Mouse (Mus musculus) MEL (cell line): ENCODE measurements around the gene Aff3. TPM values are rescaled to one million over a fixed set of nuclear protein-coding genes. Genes with fewer than 3 reads are reported as not detected.
A peak's percentile ranks its signal among the peaks of the same experiment; 100 is the strongest.

Source experiments
- DNase-seq: peaks from one replicate; pipeline ENCODE4 v3.0.0; 2011; ENCODE audit warnings: low read depth, low spot score
- H3K27ac ChIP-seq: 2 replicates; pipeline ENCODE4 v1.5.1; 2012; ENCODE audit warnings: low read depth, mild to moderate bottlenecking, control low read depth, low read length, moderate library complexity; ENCODE audit not compliant: control insufficient read depth
- H3K27me3 ChIP-seq, 2 experiments: fragments of 150-350 bp in 1 of 2; sonication (generic) in 1 of 2; 2 replicates each; pipeline ENCODE4 v1.6.1; 2012; ENCODE audit warnings: low read length in 2 of 2, mild to moderate bottlenecking in 2 of 2, improper control_type of control experiment in 1 of 2, moderate library complexity in 1 of 2; ENCODE audit not compliant: insufficient read depth in 2 of 2, control insufficient read depth in 1 of 2
- H3K36me3 ChIP-seq, 2 experiments: 2 replicates each; pipeline ENCODE4 v1.6.1; 2012 to 2014; ENCODE audit warnings: low read length in 2 of 2, improper control_type of control experiment in 1 of 2, inconsistent platforms in 1 of 2, mild to moderate bottlenecking in 1 of 2; ENCODE audit not compliant: insufficient read depth in 2 of 2, control insufficient read depth in 1 of 2
- H3K4me1 ChIP-seq, 2 experiments: fragments of 150-350 bp in 1 of 2; sonication (generic) in 1 of 2; 2 replicates each; pipeline ENCODE4 v1.6.1; 2012; ENCODE audit warnings: low read length in 2 of 2, improper control_type of control experiment in 1 of 2, mild to moderate bottlenecking in 1 of 2; ENCODE audit not compliant: insufficient read depth in 2 of 2, control insufficient read depth in 1 of 2
- H3K4me3 ChIP-seq, 2 experiments: fragments of 150-350 bp in 1 of 2; sonication (generic) in 1 of 2; 2 replicates each; pipeline ENCODE4 v1.5.1; 2012; ENCODE audit warnings: low read depth in 2 of 2, low read length in 2 of 2, mild to moderate bottlenecking in 2 of 2, moderate library complexity in 2 of 2, control low read depth in 1 of 2, improper control_type of control experiment in 1 of 2; ENCODE audit not compliant: control insufficient read depth in 1 of 2, insufficient read depth in 1 of 2
- H3K79me2 ChIP-seq: 2 replicates; pipeline ENCODE4 v1.6.1; 2012; ENCODE audit warnings: mild to moderate bottlenecking, low read length, moderate library complexity; ENCODE audit not compliant: control insufficient read depth, poor library complexity, insufficient read depth
- H3K9ac ChIP-seq: 2 replicates; pipeline ENCODE4 v1.6.1; 2012; ENCODE audit warnings: low read depth, mild to moderate bottlenecking, control low read depth, low read length, moderate library complexity; ENCODE audit not compliant: control insufficient read depth, poor library complexity, severe bottlenecking
- H3K9me3 ChIP-seq: fragments of 150-350 bp; sonication (generic); replicated peaks from 2 replicates; pipeline ENCODE4 v1.6.1; 2012; ENCODE audit warnings: mild to moderate bottlenecking, low read length, improper control_type of control experiment, moderate library complexity; ENCODE audit not compliant: insufficient read depth
- BHLHE40 ChIP-seq: IDR thresholded peaks from 2 replicates; pipeline ENCODE4 v1.6.1; 2012; ENCODE audit warnings: low read depth, mild to moderate bottlenecking, inconsistent platforms, low read length, improper control_type of control experiment, borderline replicate concordance
- CTCF ChIP-seq, 3 experiments: IDR thresholded peaks in 2 of 3; conservative IDR thresholded peaks in 1 of 3; 2 replicates each; pipeline ENCODE4 v1.5.1; 2011 to 2012; ENCODE audit warnings: low read length in 3 of 3, low read depth in 2 of 3, mild to moderate bottlenecking in 2 of 3, improper control_type of control experiment in 1 of 3, inconsistent platforms in 1 of 3, mixed read lengths in 1 of 3, moderate library complexity in 1 of 3; ENCODE audit not compliant: control insufficient read depth in 1 of 3, insufficient read depth in 1 of 3, poor library complexity in 1 of 3, severe bottlenecking in 1 of 3
- ELF1 ChIP-seq: IDR thresholded peaks from 2 replicates; pipeline ENCODE4 v1.6.1; 2014; ENCODE audit warnings: low read depth, mild to moderate bottlenecking, inconsistent platforms, low read length, improper control_type of control experiment, moderate library complexity
- EP300 ChIP-seq, 2 experiments: IDR thresholded peaks; 2 replicates each; pipeline ENCODE4 v1.6.1; 2011; ENCODE audit warnings: improper control_type of control experiment in 2 of 2, low read length in 2 of 2, low read depth in 1 of 2, mild to moderate bottlenecking in 1 of 2
- GABPA ChIP-seq: IDR thresholded peaks from 2 replicates; pipeline ENCODE4 v1.6.1; 2012; ENCODE audit warnings: low read depth, mild to moderate bottlenecking, inconsistent platforms, low read length, improper control_type of control experiment, moderate library complexity
- GATA1 ChIP-seq: IDR thresholded peaks from 2 replicates; pipeline ENCODE4 v1.6.1; 2011; ENCODE audit warnings: low read depth, low read length, improper control_type of control experiment
- MAX ChIP-seq: IDR thresholded peaks from 2 replicates; pipeline ENCODE4 v1.6.1; 2011; ENCODE audit warnings: low read length, improper control_type of control experiment
- MAZ ChIP-seq: IDR thresholded peaks from 2 replicates; pipeline ENCODE4 v1.6.1; 2012; ENCODE audit warnings: low read depth, mild to moderate bottlenecking, inconsistent platforms, low read length, improper control_type of control experiment
- MXI1 ChIP-seq: IDR thresholded peaks from 2 replicates; pipeline ENCODE4 v1.6.1; 2011; ENCODE audit warnings: mild to moderate bottlenecking, low read depth, low read length, improper control_type of control experiment
- MYB ChIP-seq: IDR thresholded peaks from 2 replicates; pipeline ENCODE4 v1.6.1; 2011; ENCODE audit warnings: mild to moderate bottlenecking, low read depth, low read length, improper control_type of control experiment
- NRF1 ChIP-seq: IDR thresholded peaks from 2 replicates; pipeline ENCODE4 v1.6.1; 2014; ENCODE audit warnings: low read depth, mild to moderate bottlenecking, inconsistent platforms, low read length, improper control_type of control experiment, moderate library complexity; ENCODE audit not compliant: poor library complexity, insufficient read depth, severe bottlenecking
- POLR2AphosphoS2 ChIP-seq: IDR thresholded peaks from 2 replicates; pipeline ENCODE4 v1.6.1; 2011; ENCODE audit warnings: low read length, improper control_type of control experiment
- SIN3A ChIP-seq: IDR thresholded peaks from 2 replicates; pipeline ENCODE4 v1.6.1; 2012; ENCODE audit warnings: low read length, improper control_type of control experiment, inconsistent platforms
- SMC3 ChIP-seq: IDR thresholded peaks from 2 replicates; pipeline ENCODE4 v1.6.1; 2011; ENCODE audit warnings: low read depth, low read length, improper control_type of control experiment
- TAL1 ChIP-seq: IDR thresholded peaks from 2 replicates; pipeline ENCODE4 v1.6.1; 2012; ENCODE audit warnings: mild to moderate bottlenecking, inconsistent platforms, low read length, moderate library complexity, mixed read lengths
- TBP ChIP-seq: IDR thresholded peaks from 2 replicates; pipeline ENCODE4 v1.8.0; 2011; ENCODE audit warnings: low read depth, low read length, improper control_type of control experiment
- USF1 ChIP-seq: IDR thresholded peaks from 2 replicates; pipeline ENCODE4 v1.6.1; 2014; ENCODE audit warnings: low read depth, mild to moderate bottlenecking, inconsistent platforms, low read length, improper control_type of control experiment, moderate library complexity
- ZC3H11A ChIP-seq: IDR thresholded peaks from 2 replicates; pipeline ENCODE4 v1.6.1; 2012; ENCODE audit warnings: low read depth, mild to moderate bottlenecking, inconsistent platforms, low read length, improper control_type of control experiment
- ZKSCAN1 ChIP-seq: IDR thresholded peaks from 2 replicates; pipeline ENCODE4 v1.6.1; 2012; ENCODE audit warnings: low read depth, mild to moderate bottlenecking, inconsistent platforms, low read length, improper control_type of control experiment, moderate library complexity
- ZMIZ1 ChIP-seq: IDR thresholded peaks from 2 replicates; pipeline ENCODE4 v1.6.1; 2012; ENCODE audit warnings: low read depth, mild to moderate bottlenecking, inconsistent platforms, low read length, improper control_type of control experiment, moderate library complexity
- ZNF384 ChIP-seq: IDR thresholded peaks from 2 replicates; pipeline ENCODE4 v1.6.1; 2012; ENCODE audit warnings: low read depth, mild to moderate bottlenecking, inconsistent platforms, low read length, improper control_type of control experiment
- polyA plus RNA-seq, 2 experiments: library from polyadenylated mRNA; stranded (reverse) in 1 of 2; unstranded in 1 of 2; fragments of >175 nt in 1 of 2; fragments of >200 nt in 1 of 2; gene quantifications; 2 replicates each; pipeline versions ENCODE4 v1.2.1 to v1.2.4; 2012; ENCODE audit warnings: low replicate concordance in 2 of 2, low read depth in 1 of 2; ENCODE audit not compliant: insufficient read length in 2 of 2, insufficient read depth in 1 of 2, missing spikeins in 1 of 2
- total RNA-seq: library from RNA; depleted of rRNA; stranded (reverse); fragments of 300-350 nt; gene quantifications from 2 replicates; pipeline ENCODE4 v1.2.3, GENCODE M21; 2012

The Aff3 gene
- total and polyA plus RNA-seq, 3 experiments: 18.5 to 41.1 (median 25.4) TPM

DNA sequence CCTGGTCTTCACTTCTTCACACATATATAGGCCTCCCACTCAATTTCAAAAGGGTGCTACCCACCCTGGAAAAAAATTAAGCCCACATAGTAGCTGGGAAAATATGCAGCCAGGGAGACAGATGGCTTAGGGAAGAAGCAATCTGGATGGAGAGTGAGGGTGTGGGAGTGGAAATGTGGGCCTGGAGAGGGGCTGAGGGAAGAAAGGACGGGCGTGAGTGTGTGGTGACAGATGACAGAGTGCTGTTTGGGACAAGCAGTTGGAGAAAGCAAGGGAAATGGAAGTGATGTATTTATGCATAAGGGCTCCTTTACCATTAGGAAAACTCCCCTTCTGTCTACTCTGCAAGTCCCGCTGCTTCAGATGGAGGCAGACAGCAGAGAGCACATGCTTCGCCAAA, 226.3 kb downstream of the Aff3 start:
- TF ChIP-seq TAL1 (no peak), GATA1 (no peak), MYB (no peak), ZNF384 (no peak), USF1 (no peak), ELF1 (no peak), MXI1 (no peak), CTCF (IDR thresholded peaks at IDR 0.05 in 2 of 3, conservative IDR thresholded peaks at IDR 0.05 in 1 of 3; ENCODE audit: control insufficient read depth in 1 of 3, insufficient read depth in 1 of 3, low read depth in 2 of 3, low read length in 3 of 3, poor library complexity in 1 of 3, severe bottlenecking in 1 of 3) (no peak), NRF1 (no peak), ZC3H11A (no peak), SIN3A (no peak), ZMIZ1 (no peak), TBP (no peak), MAZ (no peak), ZKSCAN1 (no peak), GABPA (no peak), BHLHE40 (no peak), POLR2AphosphoS2 (no peak), SMC3 (no peak)
- no peak for DNase-seq
- Histone ChIP-seq H3K79me2 (no peaks in the 10 kb centered on the region), H3K27me3 (no peaks in the 10 kb centered on the region), H3K9me3 (no peaks in the 10 kb centered on the region), H3K27ac (no peak overlapping the region), H3K36me3 (peaks cover 2 to 20% of the 10 kb centered on the region in 2 experiments), H3K4me3 (no peak overlapping the region), H3K4me1 (peaks cover 9 to 24% of the 10 kb centered on the region in 2 experiments), H3K9ac (no peak overlapping the region)

DNA sequence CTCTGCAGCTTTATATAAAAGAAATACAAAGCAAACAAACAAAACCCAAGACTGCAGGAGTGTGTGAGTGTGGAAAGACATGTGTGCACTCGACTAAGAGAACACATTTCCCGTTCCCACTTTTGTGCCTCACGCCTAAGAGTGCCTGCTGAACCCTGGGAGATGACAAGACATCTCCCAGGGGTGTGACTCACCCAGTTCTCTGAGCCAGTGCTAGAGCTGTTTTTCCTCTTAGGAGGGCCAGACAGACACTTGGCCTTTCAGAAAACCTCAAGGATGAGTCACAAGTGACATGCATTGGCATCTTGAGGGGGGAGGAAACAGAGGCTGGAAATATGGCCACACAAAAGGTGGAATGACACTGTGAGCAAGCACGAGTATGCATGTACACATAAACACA, 227.1 kb downstream of the Aff3 start:
- DNase-seq: peak; percentile 58
- Histone ChIP-seq H3K36me3 (peaks cover 2 to 12% of the 10 kb centered on the region in 2 experiments), H3K9ac (no peak overlapping the region), H3K79me2 (no peaks in the 10 kb centered on the region), H3K4me3 (no peak overlapping the region)
- TF ChIP-seq MAX: 0 out of 2 replicates have a peak, but pooled peaks have one; percentile 14
- 0 out of 4 replicates have a peak, but pooled peaks of 1 of the 2 experiments have one; percentile 8 for TF ChIP-seq EP300 (IDR thresholded peaks at IDR 0.05; ENCODE audit: low read depth in 1 of 2, low read length in 2 of 2)
- TF ChIP-seq GATA1: no peak
- TF ChIP-seq, all 39 proteins: peak for 2
- H3K27ac ChIP-seq: no peak overlapping the region
- H3K4me1 ChIP-seq: peaks cover 4 to 18% of the 10 kb centered on the region in 2 experiments
- no peaks in the 10 kb centered on the region for H3K9me3 ChIP-seq
- no peaks in the 10 kb centered on the region for H3K27me3 ChIP-seq
